Mouse (Mus musculus) ES-E14 (cell line): ENCODE results near the gene Ackr1. TPM values are rescaled to one million over a fixed set of nuclear protein-coding genes. Genes with fewer than 3 reads are reported as not detected.
A peak's percentile ranks its signal among the peaks of the same experiment; 100 is the strongest.

Source experiments
- DNase-seq: peaks from one replicate; pipeline ENCODE4 v3.0.0-alpha.2; 2013; ENCODE audit warnings: low read depth, low spot score
- H3K27ac ChIP-seq: 2 replicates; pipeline ENCODE4 v1.5.1; 2012; ENCODE audit warnings: low read depth, mild to moderate bottlenecking, low read length, moderate library complexity, mixed read lengths; ENCODE audit not compliant: poor library complexity, insufficient read depth, severe bottlenecking
- H3K36me3 ChIP-seq: 2 replicates; pipeline ENCODE4 v1.6.1; 2012; ENCODE audit warnings: mild to moderate bottlenecking, low read length, moderate library complexity, mixed read lengths; ENCODE audit not compliant: control insufficient read depth, poor library complexity, insufficient read depth, severe bottlenecking
- H3K4me1 ChIP-seq, 2 experiments: fragments of 150-350 bp in 1 of 2; sonication (generic) in 1 of 2; 2 replicates each; pipeline ENCODE4 v1.6.1; 2012; ENCODE audit warnings: low read length in 2 of 2, mild to moderate bottlenecking in 1 of 2, mixed read lengths in 1 of 2; ENCODE audit not compliant: control insufficient read depth in 2 of 2, insufficient read depth in 2 of 2, poor library complexity in 1 of 2
- H3K4me3 ChIP-seq, 2 experiments: fragments of 150-350 bp in 1 of 2; sonication (generic) in 1 of 2; 2 replicates each; pipeline ENCODE4 v1.5.1; 2012; ENCODE audit warnings: low read length in 2 of 2, low read depth in 1 of 2, mild to moderate bottlenecking in 1 of 2, mixed read lengths in 1 of 2; ENCODE audit not compliant: insufficient read depth in 1 of 2, poor library complexity in 1 of 2, severe bottlenecking in 1 of 2
- H3K9ac ChIP-seq: 2 replicates; pipeline ENCODE4 v1.6.1; 2012; ENCODE audit warnings: low read depth, mild to moderate bottlenecking, low read length, mixed read lengths; ENCODE audit not compliant: poor library complexity, insufficient read depth, severe bottlenecking
- H3K9me3 ChIP-seq: fragments of 150-350 bp; sonication (generic); 2 replicates; pipeline ENCODE4 v1.6.1; 2012; ENCODE audit warnings: low read depth, mild to moderate bottlenecking, low read length; ENCODE audit not compliant: control insufficient read depth, insufficient read depth
- CHD2 ChIP-seq: IDR thresholded peaks from 2 replicates; pipeline ENCODE4 v1.6.1; 2014; ENCODE audit warnings: mild to moderate bottlenecking, low read depth, low read length, inconsistent platforms
- HCFC1 ChIP-seq: IDR thresholded peaks from 2 replicates; pipeline ENCODE4 v1.6.1; 2012; ENCODE audit warnings: low read length, inconsistent platforms, borderline replicate concordance; ENCODE audit not compliant: insufficient read depth
- MAFK ChIP-seq: IDR thresholded peaks from 2 replicates; pipeline ENCODE4 v1.6.1; 2014; ENCODE audit warnings: mild to moderate bottlenecking, low read depth, low read length, inconsistent platforms; ENCODE audit not compliant: insufficient read depth
- ZC3H11A ChIP-seq: IDR thresholded peaks from 2 replicates; pipeline ENCODE4 v1.6.1; 2012; ENCODE audit warnings: low read depth, mild to moderate bottlenecking, inconsistent platforms, low read length, borderline replicate concordance
- ZNF384 ChIP-seq: IDR thresholded peaks from 2 replicates; pipeline ENCODE4 v1.6.1; 2012; ENCODE audit warnings: low read depth, low read length, inconsistent platforms
- in situ Hi-C, 2 experiments: fragments of 600-800 bp; cut with MboI; formaldehyde crosslinking; loops; one replicate each; pipeline ENCODE4 v1.15.1; 2025; ENCODE audit warnings: low sequenced_read_pairs in 2 of 2, inconsistent platforms in 1 of 2; ENCODE audit not compliant: unreplicated experiment in 2 of 2
- total RNA-seq: library from RNA; depleted of rRNA; stranded (reverse); fragments of 300-350 nt; gene quantifications from 2 replicates; pipeline ENCODE4 v1.2.3, GENCODE M21; 2012

Ackr1 gene
- total RNA-seq, 1 experiment = not detected

GRCm38 (mm10) chr1:173326552-173326951, 7.0 kb downstream of the Ackr1 start:
- no peak overlapping the region for H3K27ac ChIP-seq

GRCm38 (mm10) chr1:173325395-173325794, 8.2 kb downstream of the Ackr1 start:
- H3K4me1 ChIP-seq = no peaks in the 10 kb centered on the region
- H3K9me3 ChIP-seq = no peaks in the 10 kb centered on the region
- no peak overlapping the region for H3K9ac ChIP-seq
- no peak overlapping the region for H3K27ac ChIP-seq
- no peak overlapping the region for H3K4me3 ChIP-seq
- in situ Hi-C loops = loop anchor here in 1 of 2 experiments (10.0 kb wide), 1 partner anchor 59 kb away; no protein-coding TSS in a partner anchor
- DNase-seq = no peak
- H3K36me3 ChIP-seq = no peaks in the 10 kb centered on the region
- TF ChIP-seq ZC3H11A (no peak), ZNF384 (no peak), CHD2 (no peak), HCFC1 (no peak), MAFK (no peak)

More at GRCm38 (mm10) chr1:173326552-173326951, 7.0 kb downstream of the Ackr1 start:
- no peak overlapping the region for H3K9ac ChIP-seq
- no peaks in the 10 kb centered on the region for H3K36me3 ChIP-seq
- in situ Hi-C loops = loop anchor here in 1 of 2 experiments (10.0 kb wide), 1 partner anchor 58 kb away; no protein-coding TSS in a partner anchor
- no peak for TF ChIP-seq ZC3H11A
- DNase-seq = no peak
- no peaks in the 10 kb centered on the region for H3K4me1 ChIP-seq
- H3K4me3 ChIP-seq = no peak overlapping the region
- no peaks in the 10 kb centered on the region for H3K9me3 ChIP-seq

DNA sequence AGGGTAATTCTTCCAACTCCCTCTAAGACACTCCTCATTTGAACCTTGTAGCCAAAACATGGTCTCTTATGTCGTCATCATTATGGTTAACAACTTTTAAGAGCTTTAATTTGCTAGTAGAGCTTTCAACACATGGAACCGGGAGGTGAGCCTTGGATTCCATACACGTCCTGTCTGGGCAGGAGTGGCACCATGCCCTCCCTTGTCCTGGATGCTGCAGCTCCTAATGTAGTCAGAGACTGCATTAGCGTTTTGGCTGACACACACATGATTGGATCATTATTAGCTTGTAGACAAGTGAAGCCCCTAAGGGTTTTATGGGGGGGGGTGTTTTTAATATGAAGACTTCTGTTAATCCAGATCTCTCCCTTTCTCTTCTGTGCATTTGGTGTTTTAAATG, 8.6 kb downstream of the Ackr1 start:
- TF ChIP-seq ZC3H11A (no peak), CHD2 (no peak)
- Histone ChIP-seq H3K9me3 (no peaks in the 10 kb centered on the region), H3K4me1 (no peaks in the 10 kb centered on the region), H3K9ac (no peak overlapping the region), H3K27ac (no peak overlapping the region), H3K4me3 (no peak overlapping the region), H3K36me3 (no peaks in the 10 kb centered on the region)
- in situ Hi-C loops = loop anchor here (5.0 to 10.0 kb wide), 2 partner anchors 60 to 67 kb away; no protein-coding TSS in a partner anchor
- DNase-seq = no peak

GRCm38 (mm10) chr1:173323839-173324585, 9.5 kb downstream of the Ackr1 start:
- Histone ChIP-seq H3K9ac (no peak overlapping the region), H3K4me3 (no peak overlapping the region), H3K4me1 (no peaks in the 10 kb centered on the region), H3K9me3 (no peaks in the 10 kb centered on the region), H3K27ac (no peak overlapping the region), H3K36me3 (no peaks in the 10 kb centered on the region)
- in situ Hi-C loops = loop anchor here (5.0 to 10.0 kb wide), 2 partner anchors 61 to 68 kb away; no protein-coding TSS in a partner anchor
- DNase-seq = peak; percentile 34
- no peak for TF ChIP-seq CHD2
- peak; percentile 38; the same call in 1 of the 2 replicates for TF ChIP-seq ZC3H11A

GRCm38 (mm10) chr1:173322249-173322627, 11.3 kb downstream of the Ackr1 start:
- in situ Hi-C loops = loop anchor here (5.0 to 10.0 kb wide), 2 partner anchors 63 to 70 kb away; no protein-coding TSS in a partner anchor
- TF ChIP-seq MAFK (no peak), CHD2 (no peak), HCFC1 (no peak), ZNF384 (no peak), ZC3H11A (no peak)
- Histone ChIP-seq H3K9me3 (no peaks in the 10 kb centered on the region), H3K36me3 (no peaks in the 10 kb centered on the region), H3K9ac (no peak overlapping the region), H3K4me1 (no peaks in the 10 kb centered on the region), H3K4me3 (no peak overlapping the region), H3K27ac (no peak overlapping the region)
- DNase-seq = no peak
